Mouse (Mus musculus) neural tube, embryonic 14.5 days (tissue): ENCODE data around the gene Gm48551. TPM values are rescaled to one million over a fixed set of nuclear protein-coding genes. Genes with fewer than 3 reads are reported as not detected.

ENCODE experiments used
- ATAC-seq: fragments of 200-750 bp; cut with Nextera tagmentation; 2 replicates; pipeline ENCODE4 v1.8.0; 2017; ENCODE audit warnings: low read depth, mild to moderate bottlenecking, moderate TSS enrichment, moderate library complexity
- H3K27ac ChIP-seq: fragments of 300-500 bp; sonication (generic); 2 replicates; pipeline ENCODE4 v1.5.1; 2014; ENCODE audit warnings: low read depth, mild to moderate bottlenecking, control low read depth, low read length, moderate library complexity, mixed read lengths
- H3K27me3 ChIP-seq: fragments of 300-500 bp; sonication (generic); 2 replicates; pipeline ENCODE4 v1.6.1; 2014; ENCODE audit warnings: low read length; ENCODE audit not compliant: control insufficient read depth, insufficient read depth
- H3K36me3 ChIP-seq: fragments of 300-500 bp; sonication (generic); 2 replicates; pipeline ENCODE4 v1.6.1; 2014; ENCODE audit warnings: low read length, mixed read lengths; ENCODE audit not compliant: control insufficient read depth, insufficient read depth
- H3K4me1 ChIP-seq: fragments of 300-500 bp; sonication (generic); 2 replicates; pipeline ENCODE4 v1.6.1; 2014; ENCODE audit warnings: low read length; ENCODE audit not compliant: control insufficient read depth, insufficient read depth
- H3K4me2 ChIP-seq: fragments of 300-500 bp; sonication (generic); 2 replicates; pipeline ENCODE4 v1.6.1; 2014; ENCODE audit warnings: mild to moderate bottlenecking, low read depth, low read length, control low read depth
- H3K4me3 ChIP-seq: fragments of 300-500 bp; sonication (generic); 2 replicates; pipeline ENCODE4 v1.5.1; 2014; ENCODE audit warnings: low read depth, low read length, control low read depth, mixed read lengths
- H3K9ac ChIP-seq: fragments of 300-500 bp; sonication (generic); replicated peaks from 2 replicates; pipeline ENCODE4 v1.6.1; 2014; ENCODE audit warnings: low read depth, mild to moderate bottlenecking, control low read depth, low read length, mixed read lengths
- H3K9me3 ChIP-seq: fragments of 300-500 bp; sonication (generic); 2 replicates; pipeline ENCODE4 v1.6.1; 2016; ENCODE audit warnings: low read length; ENCODE audit not compliant: control insufficient read depth
- WGBS: fragments of 180-500 bp; shearing (Covaris S2); extraction: QIAGEN DNeasy Blood & Tissue Kit; methylation state at CpG from one replicate; pipeline ENCODE4 v1.1.7; 2014; 5-methylcytosine and 5-hydroxymethylcytosine counted together
- polyA plus RNA-seq: library from polyadenylated mRNA; unstranded; fragments of >200 nt; fragmentation: Nextera tagmentation; extraction: Ambion mirVana; gene quantifications from 2 replicates; pipeline ENCODE4 v1.2.1, GENCODE M21; 2014

Gm48551 gene
- polyA plus RNA-seq, 1 experiment from 2014 or later: 6.3 TPM

DNA sequence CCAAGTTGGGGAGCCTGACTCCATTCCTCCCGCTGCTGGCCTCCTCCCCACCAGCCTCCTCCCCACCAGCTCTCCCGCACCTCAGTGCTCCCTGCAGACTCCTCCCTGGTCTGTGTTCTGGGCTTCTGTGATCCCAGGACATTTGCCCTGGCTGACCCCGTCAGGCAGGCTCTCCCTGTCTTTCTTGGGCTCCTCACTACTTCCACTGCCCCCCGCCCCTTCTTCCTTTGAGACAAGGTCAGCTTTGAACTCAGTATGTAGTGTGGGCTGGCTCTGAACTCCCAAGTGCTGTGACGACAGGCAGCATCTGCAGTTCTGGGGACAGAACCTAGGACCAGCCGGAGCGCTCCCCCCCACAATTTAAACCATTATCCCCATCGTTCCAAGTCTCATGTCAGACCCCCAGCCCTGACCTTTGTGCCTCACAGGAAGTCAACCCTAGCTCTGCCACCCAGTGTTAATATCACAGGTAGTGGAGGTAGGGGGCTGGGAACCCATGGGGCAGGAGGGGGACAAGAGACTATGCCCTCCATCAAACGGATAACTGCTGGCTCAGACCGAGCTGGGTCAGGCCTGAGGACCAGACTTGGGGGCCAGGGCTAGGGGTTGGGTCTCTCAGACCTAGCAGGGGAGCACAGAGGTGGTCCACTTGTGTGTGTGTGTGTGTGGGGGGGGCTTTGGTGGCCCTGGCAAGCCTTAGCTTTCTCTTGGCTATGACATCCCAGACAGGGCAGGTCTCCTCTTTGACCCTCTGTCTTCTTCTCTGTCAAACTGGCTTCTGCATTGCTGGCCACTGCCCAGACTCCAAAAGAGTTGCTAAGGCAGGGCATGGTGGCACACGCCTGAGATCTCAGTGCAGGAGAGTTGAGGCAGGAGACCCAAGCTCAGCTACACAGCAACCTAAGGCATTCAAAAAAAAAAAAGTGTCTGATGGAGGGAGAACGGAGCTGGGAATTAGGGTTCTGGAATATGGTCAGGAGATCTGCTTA lies 33.3 kb downstream of the Gm48551 start:
- peaks cover 24% of the 10 kb centered on the region; the same call in 1 of the 2 replicates for H3K4me1 ChIP-seq
- 46% methylated on average over 12 of the region's 12 CpGs for WGBS
- H3K9me3 ChIP-seq: no peaks in the 10 kb centered on the region

DNA sequence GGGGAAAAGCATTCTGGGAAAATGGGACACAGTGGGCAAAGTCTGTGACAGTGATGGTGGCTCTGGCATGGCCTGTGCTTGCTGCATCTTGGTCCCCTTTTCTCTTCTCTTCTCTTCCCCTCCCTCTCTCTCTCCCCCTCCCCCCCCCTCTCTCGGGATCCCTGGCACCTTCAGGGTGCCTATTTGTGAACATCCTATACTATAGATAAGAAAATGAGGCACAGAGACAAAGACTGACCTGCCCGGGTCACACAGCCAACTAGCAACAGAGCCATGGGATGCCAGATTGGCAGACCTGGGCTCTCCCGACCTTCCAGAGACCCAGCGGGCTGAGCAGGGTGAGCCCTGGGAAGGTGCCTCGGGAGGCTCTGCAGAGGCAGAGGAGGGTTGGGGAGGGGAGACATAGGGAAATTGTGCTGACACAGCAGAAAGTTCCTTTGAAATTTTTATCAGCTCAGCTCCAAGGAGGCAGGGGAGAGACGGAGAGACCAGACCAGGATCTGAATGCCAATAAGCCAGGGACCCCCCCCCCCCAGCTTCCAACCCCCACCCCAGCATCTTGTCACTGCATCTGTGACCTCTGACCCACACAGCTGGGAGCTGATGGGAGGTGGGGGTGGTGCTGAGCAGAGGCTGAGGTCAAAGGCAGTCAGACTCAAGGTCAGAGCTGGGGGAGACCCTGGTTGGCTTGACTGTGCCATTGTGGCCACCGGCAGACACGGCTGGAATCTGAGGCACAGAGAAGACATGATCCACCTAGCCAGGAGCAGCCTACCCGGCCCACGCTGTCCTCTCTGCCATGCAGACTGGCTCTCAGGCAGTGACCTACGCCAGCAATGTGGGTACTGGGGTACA lies 34.2 kb downstream of the Gm48551 start:
- Histone ChIP-seq H3K9me3 (no peaks in the 10 kb centered on the region), H3K4me2 (no peak overlapping the region), H3K4me1 (peaks cover 24% of the 10 kb centered on the region; the same call in 1 of the 2 replicates), H3K9ac (0 out of 2 replicates have a peak overlapping the region, but pooled peaks have one; percentile 25), H3K27ac (no peak overlapping the region), H3K27me3 (no peaks in the 10 kb centered on the region), H3K4me3 (no peak overlapping the region), H3K36me3 (peaks cover 4% of the 10 kb centered on the region; the same call in 1 of the 2 replicates)
- ATAC-seq: no peak
- 45% methylated on average over 11 of the region's 11 CpGs for WGBS

More for the DNA sequence above, 33.3 kb downstream of the Gm48551 start:
- no peak for ATAC-seq
- H3K36me3 ChIP-seq: peaks cover 4% of the 10 kb centered on the region; the same call in 1 of the 2 replicates
- H3K9ac ChIP-seq: 0 out of 2 replicates have a peak overlapping the region, but pooled peaks have one; percentile 7
- peak overlapping the region; percentile 31 for H3K27ac ChIP-seq
- no peaks in the 10 kb centered on the region for H3K27me3 ChIP-seq
- peak overlapping the region; percentile 39 for H3K4me2 ChIP-seq
- no peak overlapping the region for H3K4me3 ChIP-seq

DNA sequence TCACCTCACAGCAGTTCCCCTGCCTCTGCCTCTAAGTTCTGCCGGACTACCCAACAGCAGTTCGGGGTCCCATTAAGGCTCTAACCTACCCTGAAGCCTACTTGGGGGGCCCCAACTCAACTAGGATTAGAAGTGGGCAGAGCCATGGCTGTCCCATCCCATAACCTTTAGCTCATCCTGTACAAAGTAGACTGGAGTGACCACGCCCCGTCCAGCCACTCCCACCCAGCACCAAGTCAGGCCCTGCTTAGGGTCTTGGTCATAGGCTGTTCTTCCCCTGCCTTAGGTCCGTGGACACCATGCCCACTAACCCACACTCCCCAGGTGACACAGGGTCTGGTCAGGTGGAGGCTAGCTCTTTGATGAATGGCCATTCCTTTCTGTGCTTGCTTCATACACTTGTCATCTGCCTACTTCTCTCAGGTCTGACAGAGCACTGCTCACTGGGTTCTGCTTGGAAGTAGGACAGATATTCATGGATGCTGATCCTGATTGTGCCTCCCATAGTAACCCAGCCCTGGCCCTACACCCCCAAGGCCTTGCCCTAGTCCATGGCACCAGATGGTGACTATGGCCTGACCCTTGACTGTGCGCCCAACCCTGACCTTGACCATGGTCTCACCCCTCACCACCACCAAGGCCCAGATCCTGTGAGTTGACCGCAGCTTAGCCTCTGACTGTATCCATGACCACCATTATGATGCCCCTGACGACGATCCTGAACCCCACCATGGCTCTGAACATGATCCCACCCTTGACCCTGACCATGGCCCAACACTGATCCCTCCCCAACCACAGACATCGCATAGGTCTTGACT lies 35.1 kb downstream of the Gm48551 start:
- H3K27ac ChIP-seq: no peak overlapping the region
- H3K4me3 ChIP-seq: no peak overlapping the region
- peaks cover 21% of the 10 kb centered on the region; the same call in 1 of the 2 replicates for H3K4me1 ChIP-seq
- no peaks in the 10 kb centered on the region for H3K9me3 ChIP-seq
- no peak overlapping the region for H3K4me2 ChIP-seq
- H3K36me3 ChIP-seq: peaks cover 4% of the 10 kb centered on the region; the same call in 1 of the 2 replicates
- WGBS: 91% methylated on average over 10 of the region's 10 CpGs
- ATAC-seq: no peak
- H3K9ac ChIP-seq: no peak overlapping the region
- H3K27me3 ChIP-seq: no peaks in the 10 kb centered on the region

DNA sequence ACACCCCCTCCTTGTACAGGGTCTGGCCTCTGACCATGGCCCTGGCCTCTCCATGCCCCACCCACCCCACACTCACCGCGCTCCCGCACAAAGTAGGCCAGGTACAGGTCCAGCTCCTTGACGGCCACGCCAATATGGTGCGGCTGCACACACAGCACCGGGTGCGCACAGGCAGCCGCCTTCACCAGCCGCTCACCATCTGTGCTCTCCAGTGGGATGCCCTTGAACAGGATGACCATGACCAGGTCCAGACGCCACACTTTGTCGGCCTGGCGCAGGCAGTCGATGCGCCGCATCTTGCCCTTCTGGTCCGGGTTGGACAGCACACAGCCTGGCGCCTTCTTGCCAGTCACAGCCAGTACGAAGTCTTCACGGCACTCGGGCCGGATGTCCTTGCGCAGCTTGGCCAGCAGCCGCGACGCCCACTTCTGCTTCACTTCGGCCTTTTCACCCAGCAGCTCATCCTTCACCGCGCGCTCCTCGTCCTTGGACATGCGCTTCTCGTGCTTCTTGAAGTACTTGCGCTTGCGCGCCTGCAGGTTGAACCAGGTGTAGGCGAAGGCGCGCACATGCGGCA lies 36.0 kb downstream of the Gm48551 start:
- Histone ChIP-seq H3K4me2 (no peak overlapping the region), H3K36me3 (peaks cover 4% of the 10 kb centered on the region; the same call in 1 of the 2 replicates), H3K27me3 (no peaks in the 10 kb centered on the region), H3K27ac (no peak overlapping the region), H3K4me3 (no peak overlapping the region), H3K4me1 (peaks cover 20% of the 10 kb centered on the region), H3K9ac (no peak overlapping the region), H3K9me3 (no peaks in the 10 kb centered on the region)
- ATAC-seq: no peak
- 83% methylated on average over 40 of the region's 40 CpGs for WGBS

DNA sequence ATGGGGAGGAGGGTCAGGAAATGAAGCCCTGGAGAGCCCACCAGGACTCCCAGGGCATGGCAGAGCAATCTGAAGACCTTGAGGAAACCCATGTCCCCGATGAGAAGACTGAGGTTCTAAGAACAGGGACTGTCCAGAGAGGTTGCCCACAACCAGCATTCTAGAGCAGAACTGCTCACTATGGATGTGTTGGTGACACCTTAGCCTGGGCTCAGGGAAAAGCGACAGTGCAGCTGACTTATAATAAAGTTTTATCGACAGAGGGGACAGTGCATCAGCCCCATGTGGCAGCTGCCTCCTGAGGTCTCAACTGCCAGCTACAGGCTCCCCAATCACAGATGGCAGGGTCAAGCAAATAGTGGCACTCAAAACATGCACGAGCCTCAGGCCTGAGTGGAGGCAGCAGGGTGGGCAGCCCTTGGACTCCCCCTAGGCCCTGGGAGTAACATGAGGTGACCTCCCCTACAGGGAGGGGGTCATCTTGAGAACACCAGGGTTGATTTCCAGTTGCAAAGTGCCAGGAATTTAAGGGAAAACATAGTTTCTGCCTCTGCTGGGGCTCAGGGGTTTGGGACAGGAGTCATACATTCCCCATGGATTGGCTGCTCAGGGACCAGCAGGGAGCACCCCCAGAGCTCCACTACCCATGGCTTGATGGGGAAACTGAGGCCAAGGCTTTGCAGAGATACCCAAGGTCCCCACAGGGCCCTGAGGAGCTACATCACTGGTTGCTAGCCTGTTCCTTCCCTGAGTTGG lies 37.0 kb downstream of the Gm48551 start:
- Histone ChIP-seq H3K9ac (no peak overlapping the region), H3K9me3 (no peaks in the 10 kb centered on the region), H3K36me3 (peaks cover 4% of the 10 kb centered on the region; the same call in 1 of the 2 replicates), H3K27me3 (no peaks in the 10 kb centered on the region), H3K4me2 (no peak overlapping the region), H3K27ac (no peak overlapping the region), H3K4me3 (no peak overlapping the region), H3K4me1 (peaks cover 24% of the 10 kb centered on the region)
- no peak for ATAC-seq
- 82% methylated on average over 4 of the region's 4 CpGs for WGBS

DNA sequence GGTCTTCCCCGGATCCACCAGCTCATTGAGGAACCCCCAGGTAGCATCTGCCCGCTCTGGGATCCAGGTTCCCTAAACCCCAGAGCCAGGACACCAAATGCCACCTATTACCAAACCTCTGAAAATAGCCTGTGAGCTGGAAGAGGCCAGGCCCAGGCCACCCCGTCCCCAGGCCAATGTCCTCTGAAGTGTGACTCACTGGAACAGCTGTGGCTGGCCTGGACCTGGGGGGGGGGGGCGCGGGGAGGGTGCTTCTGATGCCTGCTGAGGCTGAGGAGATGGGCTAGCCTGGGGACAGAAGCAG lies 37.5 kb downstream of the Gm48551 start:
- Histone ChIP-seq H3K9me3 (no peaks in the 10 kb centered on the region), H3K4me1 (peaks cover 28% of the 10 kb centered on the region), H3K27me3 (no peaks in the 10 kb centered on the region), H3K4me2 (no peak overlapping the region), H3K9ac (no peak overlapping the region), H3K27ac (no peak overlapping the region), H3K36me3 (peaks cover 4% of the 10 kb centered on the region; the same call in 1 of the 2 replicates), H3K4me3 (no peak overlapping the region)
- WGBS: 80% methylated on average over 5 of the region's 5 CpGs
- no peak for ATAC-seq

DNA sequence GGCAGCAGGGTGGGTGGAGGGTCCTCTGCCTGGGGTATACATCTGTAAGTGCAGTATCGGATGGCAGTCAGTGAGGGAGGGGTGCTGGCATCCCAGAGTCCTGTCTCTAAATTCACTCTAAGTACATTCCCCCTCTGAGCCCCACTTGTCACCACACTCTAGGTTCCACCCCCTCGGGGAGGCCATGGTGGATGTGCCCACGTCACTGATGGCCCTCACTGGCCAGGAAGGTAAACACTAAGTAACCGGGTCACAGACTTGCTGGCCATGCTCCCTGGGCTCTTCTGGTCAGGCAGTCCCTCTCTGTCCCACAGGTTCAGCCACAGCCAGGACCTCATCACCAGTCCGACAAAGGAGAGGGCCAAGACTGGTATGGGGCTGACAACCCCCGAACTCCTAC lies 37.9 kb downstream of the Gm48551 start:
- peaks cover 28% of the 10 kb centered on the region for H3K4me1 ChIP-seq
- 88% methylated on average over 6 of the region's 6 CpGs for WGBS

More for the DNA sequence above, 37.9 kb downstream of the Gm48551 start:
- Histone ChIP-seq H3K27ac (no peak overlapping the region), H3K9ac (no peak overlapping the region), H3K4me2 (no peak overlapping the region), H3K27me3 (peaks cover under 1% of the 10 kb centered on the region; the same call in 1 of the 2 replicates), H3K9me3 (no peaks in the 10 kb centered on the region), H3K4me3 (no peak overlapping the region), H3K36me3 (peaks cover 4% of the 10 kb centered on the region; the same call in 1 of the 2 replicates)
- ATAC-seq: no peak
